ENCODE assay signal across 21 mouse cellular contexts in the genomic region with DNA sequence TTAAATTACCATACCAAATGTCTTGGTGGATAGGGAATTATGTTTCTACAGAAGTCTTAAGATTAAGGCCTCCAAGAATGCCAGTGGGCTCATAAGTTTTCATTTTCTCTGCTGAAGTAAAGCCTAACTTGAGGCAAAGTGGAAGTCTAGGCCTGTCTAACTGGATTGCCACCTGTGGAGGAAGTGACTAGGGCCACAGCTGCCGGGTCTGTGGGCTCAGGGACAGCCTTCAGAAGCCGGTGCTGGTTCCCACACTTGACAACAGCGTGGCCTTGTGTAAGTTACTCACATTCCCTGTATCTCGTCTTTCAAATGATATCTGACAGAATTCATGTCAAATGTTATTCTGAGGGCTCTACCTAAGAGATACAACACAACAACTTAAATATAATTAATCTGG. TPM values are rescaled to one million over a fixed set of nuclear protein-coding genes. Genes with fewer than 3 reads are reported as not detected.
A peak's percentile ranks its signal among the peaks of the same experiment; 100 is the strongest.
DNase-seq lines count a peak whose midpoint lies in the region; ATAC-seq and TF ChIP-seq lines count a peak whose summit lies in the region.
"Had no signal": no experiment of that assay in that cellular context is flagged by ENCODE, and none has a peak within 500 bp of the region (broad histone marks: within the 10 kb centered on the region; RNA-seq: fewer than 3 reads in every experiment).

No protein-coding gene starts in this region.

- H3K4me3 ChIP-seq in thymus, adult 2 months (ENCODE audit: control insufficient read depth, insufficient read depth, low read length): no peak overlapping the region
- no peak overlapping the region for H3K4me3 ChIP-seq in limb, embryonic 10.5 days
- H3K4me3 ChIP-seq: embryonic facial prominence, embryonic 12.5 days; heart, embryonic 12.5 days; hindbrain, embryonic 12.5 days had no signal

- DNase-seq in thymus, adult 2 months: peak; percentile 53
- DNase-seq in thymus, postnatal 25 days: peak; percentile 61
- DNase-seq in adrenal gland, adult 18-20 months (ENCODE audit: low spot score in 2 of 2): no peak
- no peak for DNase-seq in T-cell, adult 2 months (ENCODE audit: low spot score)
- no peak for DNase-seq in heart, postnatal 25 days (ENCODE audit: low spot score)
- DNase-seq in limb, embryonic 10.5 days (ENCODE audit: low spot score): no peak
- DNase-seq: adrenal gland, adult 8-10 months; adrenal gland, postnatal 36 days; B cell, adult 2 months; cerebellum, adult 2 months; cerebellum, postnatal 10 days; heart, postnatal 36 days had no signal

- H3K9me3 ChIP-seq in limb, embryonic 10.5 days (replicated peaks): no peaks in the 10 kb centered on the region
- H3K9me3 ChIP-seq: embryonic facial prominence, embryonic 12.5 days; hindbrain, embryonic 12.5 days had no signal

- peaks cover 31% of the 10 kb centered on the region for H3K4me1 ChIP-seq in thymus, adult 2 months (replicated peaks; ENCODE audit: control insufficient read depth, insufficient read depth, low read length)
- no peaks in the 10 kb centered on the region for H3K4me1 ChIP-seq in limb, embryonic 10.5 days
- H3K4me1 ChIP-seq: embryonic facial prominence, embryonic 12.5 days; hindbrain, embryonic 12.5 days had no signal

- ATAC-seq in common myeloid progenitor, adult 5-6 weeks (replicated peaks; ENCODE audit: low read depth, poor library complexity, severe bottlenecking): peak; percentile 76
- ATAC-seq in hematopoietic stem cell, adult 5-6 weeks (replicated peaks in 1 of 2; ENCODE audit: insufficient read depth in 1 of 2, low FRiP score in 2 of 2, low TSS enrichment in 1 of 2, low read depth in 1 of 2, poor library complexity in 2 of 2, severe bottlenecking in 2 of 2): peak; percentile 86 to 87
- ATAC-seq: activated CD4-positive, CD25-positive, alpha-beta regulatory T cell, adult 4 months; forebrain, embryonic 16.5 days; hindbrain, embryonic 16.5 days; inflammation-experienced regulatory T-cells, adult 6 months had no signal

- intact Hi-C loops in heart, postnatal 25 days (cut with DNase I): no loop called here

- TF ChIP-seq POLR2A in thymus, adult 2 months (IDR thresholded peaks at IDR 0.05; ENCODE audit: control insufficient read depth, extremely low read depth, insufficient read depth, low read length, poor library complexity): no peak

- no peaks in the 10 kb centered on the region for H3K36me3 ChIP-seq in thymus, adult 2 months (ENCODE audit: control insufficient read depth, insufficient read depth, low read length)
- no peaks in the 10 kb centered on the region for H3K36me3 ChIP-seq in limb, embryonic 10.5 days
- H3K36me3 ChIP-seq: embryonic facial prominence, embryonic 12.5 days; heart, embryonic 12.5 days; hindbrain, embryonic 12.5 days had no signal

- 7% methylated on average over 4 of the region's 4 CpGs for WGBS in thymus, adult 2 months
- WGBS in limb, embryonic 10.5 days: 89% methylated on average over 4 of the region's 4 CpGs

- no peak for TF ChIP-seq CTCF in thymus, adult 2 months (IDR thresholded peaks at IDR 0.05; ENCODE audit: borderline replicate concordance, control insufficient read depth, extremely low read depth, insufficient read depth, low read length, poor library complexity)

- H3K27ac ChIP-seq in thymus, adult 2 months (ENCODE audit: control insufficient read depth, insufficient read depth, low read length): peak overlapping the region; percentile 75
- H3K27ac ChIP-seq in limb, embryonic 10.5 days: no peak overlapping the region
- H3K27ac ChIP-seq: embryonic facial prominence, embryonic 12.5 days; hindbrain, embryonic 12.5 days had no signal

- H3K27me3 ChIP-seq in thymus, adult 2 months (ENCODE audit: control insufficient read depth, insufficient read depth, low read length): no peaks in the 10 kb centered on the region
- H3K27me3 ChIP-seq in limb, embryonic 10.5 days (ENCODE audit: low read depth, poor library complexity, severe bottlenecking): no peaks in the 10 kb centered on the region
- H3K27me3 ChIP-seq: embryonic facial prominence, embryonic 12.5 days; heart, embryonic 12.5 days; hindbrain, embryonic 12.5 days had no signal

RNA-seq across cellular contexts. Expression of a gene that starts 27.7 kb away (rescaled TPM):
- total RNA-seq in common myeloid progenitor, adult 5-6 weeks (2017): 5.9 and 6.3 TPM in 2 replicates
- total RNA-seq in hematopoietic stem cell, adult 5-6 weeks (2017): 7.2 and 12.5 TPM in 2 replicates
- polyA plus RNA-seq in thymus, adult 2 months (2012; rRNA removed): 8.6 and 11.1 TPM in 2 replicates
- total RNA-seq in adrenal gland, adult 18-20 months (2021): 10 to 100 TPM; 18.4 to 18.8 TPM
- 10 to 100 TPM; 34.3 to 35.6 TPM for total RNA-seq in heart, postnatal 25 days (2021)
- polyA plus RNA-seq in limb, embryonic 10.5 days (2016; fragmentation: Nextera tagmentation; extraction: Ambion mirVana): 3.3 and 4.4 TPM in 2 replicates

Comparison
In these comparisons a context has a peak if more than half of its experiments do, and no peak if none do; other contexts are left out.
1. DNase-seq: peak in thymus, adult 2 months (single experiment) and thymus, postnatal 25 days (single experiment); none in adrenal gland, adult 18-20 months (0 of 2), T-cell, adult 2 months (single experiment), heart, postnatal 25 days (single experiment) and limb, embryonic 10.5 days (single experiment).